Mouse (Mus musculus): ENCODE results near the gene Gm5148.

Gene Gm5148

GRCm38 (mm10) chr3:37724171-37724804 lies at the start of gene Gm5148:
Gene Gm5148, minus strand, starts transcription at chr3:37724490.
- DNase-seq, result peak; percentile 71 to 81

DNA sequence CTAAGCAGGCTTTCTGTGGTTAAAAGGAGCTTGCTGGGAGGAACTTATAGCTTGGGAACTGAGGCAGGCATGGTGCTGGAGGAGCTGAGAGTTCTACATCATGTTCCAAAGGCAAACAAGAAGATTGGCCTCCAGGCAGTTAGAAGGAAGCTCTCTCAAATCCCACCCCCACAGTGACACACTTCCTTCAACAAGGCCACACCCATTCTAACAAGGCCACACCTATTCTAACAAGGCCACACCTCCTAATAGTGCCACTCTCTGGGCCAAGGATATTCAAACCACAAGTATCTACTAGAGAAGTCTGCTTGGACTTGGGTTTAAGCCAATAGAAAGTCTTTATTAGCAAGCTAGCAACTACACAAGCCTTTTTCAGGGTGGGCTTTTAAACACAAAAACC lies 46.7 kb upstream of the Gm5148 start:
- DNase-seq, result no peak

DNA sequence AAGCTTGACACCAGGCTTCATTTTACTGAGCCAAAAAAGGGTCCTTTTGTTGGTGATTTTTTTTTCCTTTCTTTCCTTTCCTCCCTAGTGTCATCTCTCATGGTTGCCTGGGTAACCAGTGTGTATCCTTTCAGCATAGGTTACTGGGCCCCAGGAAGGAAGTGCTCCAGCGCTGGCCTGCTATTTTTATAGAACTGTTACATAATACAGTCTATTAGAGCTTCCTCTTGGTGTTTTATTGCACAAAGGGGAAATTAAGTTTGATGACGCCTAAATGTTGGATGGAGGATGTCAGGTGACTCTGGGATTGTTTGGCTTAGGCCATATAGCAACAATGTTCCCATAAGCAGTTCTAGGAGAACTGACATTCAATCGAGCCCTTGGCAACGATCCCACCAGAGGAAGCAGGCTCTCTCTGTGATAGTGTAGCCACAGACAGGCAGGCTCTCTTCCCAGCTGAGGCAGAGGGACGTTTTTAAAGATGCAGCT lies 45.0 kb upstream of the Gm5148 start:
- no peak for DNase-seq

DNA sequence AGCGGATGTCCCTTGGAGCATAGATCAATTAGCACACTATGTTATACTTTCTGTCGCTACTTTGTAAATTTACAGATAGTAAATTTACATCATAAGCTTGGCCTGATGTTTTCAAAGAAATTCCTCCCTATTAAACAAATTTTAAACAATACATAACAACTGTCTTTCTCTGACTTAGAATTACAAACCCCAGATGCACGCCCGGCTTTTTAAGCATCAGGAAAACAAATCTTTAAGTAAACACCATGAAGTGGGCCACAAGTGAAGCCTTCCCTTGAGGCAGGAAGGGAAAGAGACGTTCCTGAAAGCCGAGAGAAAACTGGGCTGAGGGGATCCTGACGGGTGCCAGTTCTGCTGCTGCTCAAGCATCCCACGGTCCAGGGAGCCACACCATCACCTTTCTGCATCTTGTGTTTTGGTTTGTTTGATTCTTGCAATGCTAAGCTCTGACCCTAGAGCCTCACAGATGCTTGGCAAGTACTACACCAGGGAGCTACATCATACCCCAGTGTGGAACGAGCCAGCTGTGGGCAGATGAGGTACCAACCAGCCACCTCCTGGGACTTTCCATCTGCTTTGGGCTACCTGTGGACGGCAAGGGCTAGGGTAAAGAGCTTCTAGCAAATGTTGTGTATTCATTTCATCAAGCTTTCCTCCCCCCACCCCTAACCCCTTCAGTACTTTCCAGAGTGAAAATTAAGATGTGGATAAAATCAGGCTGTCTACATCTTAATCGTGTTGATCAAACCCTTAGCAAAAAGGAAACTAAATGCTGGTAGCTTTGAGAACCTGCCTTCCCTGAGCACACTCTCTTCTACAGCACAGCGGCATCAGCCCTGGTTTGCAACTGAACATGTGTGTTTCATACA lies 43.1 kb upstream of the Gm5148 start:
- no peak for DNase-seq

DNA sequence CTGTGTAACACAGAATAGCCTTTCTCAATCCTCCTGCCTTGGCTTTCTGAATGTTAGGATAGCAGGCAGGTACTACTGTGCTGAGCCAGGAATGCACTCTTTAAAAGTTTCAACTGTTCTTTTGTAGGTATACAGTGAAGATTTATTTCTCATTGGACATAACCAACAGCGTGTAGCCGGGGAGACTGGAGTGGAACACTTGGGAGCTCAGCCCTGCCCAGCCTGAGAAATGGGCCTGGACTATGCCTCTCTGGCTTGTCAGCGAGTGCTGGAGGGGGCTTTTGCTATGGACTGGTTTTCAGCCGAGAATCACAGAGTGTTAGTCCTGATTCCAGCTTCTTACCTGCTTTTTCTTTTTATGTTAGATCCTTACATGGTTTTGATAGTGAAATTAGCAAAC lies 42.3 kb upstream of the Gm5148 start:
- no peak for DNase-seq

DNA sequence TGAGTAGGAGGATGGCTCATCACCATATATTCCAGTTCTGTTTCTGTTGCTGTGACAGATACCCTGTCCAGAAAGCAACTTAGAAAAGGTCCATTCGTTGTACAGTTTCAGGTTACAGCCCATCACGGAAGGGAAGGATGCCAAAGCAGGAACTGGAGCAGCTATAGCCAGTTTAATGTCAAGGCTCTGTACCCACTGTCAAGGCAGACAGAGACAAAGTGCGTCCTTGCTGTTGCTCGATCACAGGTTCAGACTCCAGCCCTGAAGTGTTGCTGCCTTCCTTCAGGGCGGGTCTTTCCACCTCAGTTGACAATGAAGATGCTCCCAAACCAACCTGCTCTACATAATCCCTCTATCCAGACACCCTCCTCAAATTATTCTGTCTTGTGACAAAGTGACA lies 41.7 kb upstream of the Gm5148 start:
- no peak for DNase-seq

DNA sequence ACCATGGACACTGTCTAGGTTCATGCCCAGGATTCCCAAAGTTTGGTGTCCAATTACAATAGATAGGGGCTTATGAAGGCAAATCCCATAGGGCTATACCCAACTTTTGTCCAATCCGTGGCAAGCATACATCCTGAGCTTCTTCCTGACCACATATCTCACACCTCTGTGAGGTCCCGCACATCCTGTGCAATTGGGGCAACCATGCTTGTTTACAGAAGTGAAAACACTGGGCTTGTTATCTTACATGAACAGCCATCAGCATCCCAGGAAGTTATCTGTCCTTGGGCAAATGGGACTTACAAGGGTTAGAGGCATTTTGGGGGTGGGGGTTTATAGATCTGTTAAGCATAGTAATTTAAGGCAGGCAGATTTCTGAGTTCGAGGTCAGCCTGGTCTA lies 41.0 kb upstream of the Gm5148 start:
- no peak for DNase-seq

GRCm38 (mm10) chr3:37762303-37762702 lies 38.0 kb upstream of the Gm5148 start:
- DNase-seq, result no peak

- DNase-seq, result no peak
Observed at GRCm38 (mm10) chr3:37761741-37762140, 37.5 kb upstream of the Gm5148 start.

DNA sequence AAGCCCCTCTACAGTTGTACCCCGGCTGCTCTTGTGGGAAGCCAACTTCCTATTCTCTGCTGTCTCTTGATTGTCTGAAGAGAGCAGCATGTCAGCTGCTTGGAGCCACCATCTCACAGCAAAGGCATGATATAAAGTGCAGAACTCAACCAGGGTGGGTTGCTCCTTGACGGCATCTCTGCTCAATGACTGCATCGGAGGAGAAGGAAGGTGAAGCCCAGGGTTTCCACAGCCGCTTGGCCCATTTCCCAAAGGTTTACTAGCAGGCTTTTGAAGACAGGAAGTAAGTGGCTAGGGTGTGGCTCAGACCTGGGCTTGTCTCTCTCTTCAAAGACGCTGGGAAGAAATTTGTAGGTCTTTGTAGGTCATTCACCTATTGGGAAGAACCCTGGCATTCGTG lies 36.6 kb upstream of the Gm5148 start:
- DNase-seq, result peak; percentile 53 to 55

- DNase-seq, result no peak
Observed at GRCm38 (mm10) chr3:37758611-37759322, 34.5 kb upstream of the Gm5148 start.

DNA sequence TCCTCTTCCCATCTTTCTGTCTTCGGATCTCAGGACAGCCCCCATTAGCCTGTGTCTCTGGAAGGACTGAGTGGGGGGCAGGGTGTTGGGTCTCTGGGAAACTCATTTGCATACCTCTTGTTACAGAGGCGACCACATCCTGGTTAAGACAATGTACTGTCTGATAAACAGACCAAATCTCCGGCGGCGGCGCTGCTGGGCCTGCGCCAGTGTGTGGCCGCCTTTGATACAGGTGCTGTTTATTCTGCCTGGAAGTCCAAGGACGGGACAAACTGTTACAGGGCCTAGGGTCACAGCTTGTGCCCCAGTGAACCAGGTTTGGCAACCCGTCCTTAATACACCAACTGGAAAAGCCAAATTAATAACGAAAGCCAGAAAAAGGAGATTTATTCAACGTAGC lies 33.8 kb upstream of the Gm5148 start:
- peak; percentile 45 to 57 for DNase-seq

- DNase-seq, result no peak
Observed at GRCm38 (mm10) chr3:37757613-37758012, 33.3 kb upstream of the Gm5148 start.

GRCm38 (mm10) chr3:37756005-37756404 lies 31.7 kb upstream of the Gm5148 start:
- no peak for DNase-seq

DNA sequence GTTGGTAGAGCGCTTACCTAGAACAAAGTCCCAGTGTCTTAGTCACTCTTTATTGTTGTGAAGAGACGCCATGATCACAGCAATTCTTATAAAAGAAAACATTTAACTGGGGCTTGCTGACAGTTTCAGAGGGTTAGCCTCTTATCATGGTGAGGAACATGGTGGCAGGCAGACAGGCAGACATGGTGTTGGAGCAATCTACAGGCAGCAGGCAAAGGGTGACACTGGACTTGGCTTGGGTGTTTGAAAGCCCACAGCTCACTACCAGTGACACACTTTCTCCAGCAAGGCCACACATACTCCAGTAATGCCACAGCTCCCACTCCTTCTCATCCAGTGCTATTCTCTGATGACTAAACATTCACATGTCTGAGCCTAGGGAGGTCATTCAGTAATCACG lies 30.3 kb upstream of the Gm5148 start:
- DNase-seq, result no peak

DNA sequence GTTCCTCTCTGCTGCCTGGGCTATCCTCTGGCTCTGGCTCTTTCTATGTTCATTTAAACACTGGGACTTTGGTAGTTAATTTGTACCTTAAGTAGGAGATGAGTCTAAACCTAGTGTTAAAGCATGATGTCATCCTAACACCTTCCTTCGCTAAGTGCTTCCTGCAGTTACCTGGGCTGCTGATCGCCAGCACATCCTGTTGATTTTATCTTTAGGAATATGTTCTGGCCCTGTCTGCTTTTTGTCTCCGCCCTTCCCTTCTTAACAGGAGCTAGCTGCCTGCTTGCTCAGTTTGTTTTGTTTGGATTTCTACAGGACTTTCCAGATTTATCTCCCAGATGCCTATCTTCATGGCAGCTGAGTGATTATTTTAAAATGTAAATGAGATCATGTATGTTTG lies 28.9 kb upstream of the Gm5148 start:
- DNase-seq, result no peak

DNA sequence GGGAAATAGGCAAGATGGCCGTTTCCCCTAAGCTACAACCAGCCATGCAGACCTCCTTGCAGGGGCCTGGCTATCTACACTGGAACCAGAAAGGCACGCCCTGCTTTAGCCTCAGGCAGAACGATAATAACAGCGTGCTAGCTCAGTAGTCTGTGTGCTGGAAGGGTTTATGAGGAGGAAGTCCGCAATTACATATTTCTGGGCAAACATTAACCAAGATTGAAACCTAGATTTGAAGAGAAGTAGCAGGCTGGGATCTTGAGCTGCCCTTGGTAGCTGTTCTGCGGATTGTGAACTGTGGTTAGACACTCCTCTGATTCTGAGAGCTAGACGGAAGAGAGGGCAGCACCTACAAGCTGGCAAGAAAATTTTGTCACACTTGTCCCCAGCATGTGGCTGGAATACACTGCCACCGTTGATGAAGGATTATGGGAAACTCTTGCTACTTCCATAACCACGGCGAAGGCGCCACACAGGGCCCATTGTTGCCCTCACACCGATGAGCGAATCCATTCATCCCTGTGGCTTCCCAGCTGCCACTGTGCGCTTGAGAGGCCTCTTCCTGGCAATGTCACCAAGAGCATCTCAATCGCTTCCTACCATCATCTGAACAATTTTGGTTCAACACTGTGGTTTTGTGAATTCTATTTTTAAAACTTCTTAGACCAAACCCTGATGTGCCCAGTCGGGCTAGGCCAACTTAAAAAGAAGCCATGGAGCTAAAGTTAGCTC lies 23.9 kb upstream of the Gm5148 start:
- no peak for DNase-seq

DNA sequence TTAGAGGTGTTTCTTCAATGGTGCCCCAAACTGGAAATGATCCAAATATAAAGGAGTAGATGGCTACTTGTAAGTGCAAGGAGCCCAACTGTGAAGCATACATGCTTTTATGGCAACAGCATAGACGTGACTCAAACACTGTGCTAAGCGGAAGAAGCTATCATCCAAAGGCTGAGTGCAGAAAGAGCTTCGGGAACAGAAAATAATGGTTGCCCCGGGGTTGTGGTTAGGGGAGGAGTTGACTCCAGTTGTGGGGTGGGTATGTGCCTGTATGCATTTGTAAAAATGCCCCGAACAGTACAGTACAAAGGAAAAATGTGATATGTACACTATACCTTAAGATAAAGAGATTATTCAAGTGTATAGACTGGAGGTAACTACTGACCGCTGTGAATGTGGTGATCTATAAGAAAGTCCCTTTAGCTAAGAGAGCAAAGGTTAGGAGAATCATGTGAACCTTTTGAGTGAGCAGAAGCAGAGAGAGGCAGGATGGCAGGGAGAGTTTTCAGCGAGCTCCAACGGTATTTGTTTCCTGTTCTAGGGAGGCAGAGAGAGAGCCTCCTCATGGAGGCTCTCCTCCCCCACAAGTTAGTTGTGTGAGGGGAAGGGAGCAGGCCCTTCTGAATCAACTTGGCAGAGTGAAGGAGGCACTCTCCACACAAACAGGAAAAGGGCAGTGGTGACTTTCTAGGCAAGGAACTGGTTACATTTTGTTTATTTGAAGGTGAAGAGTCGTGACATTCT lies 23.1 kb upstream of the Gm5148 start:
- no peak for DNase-seq

DNA sequence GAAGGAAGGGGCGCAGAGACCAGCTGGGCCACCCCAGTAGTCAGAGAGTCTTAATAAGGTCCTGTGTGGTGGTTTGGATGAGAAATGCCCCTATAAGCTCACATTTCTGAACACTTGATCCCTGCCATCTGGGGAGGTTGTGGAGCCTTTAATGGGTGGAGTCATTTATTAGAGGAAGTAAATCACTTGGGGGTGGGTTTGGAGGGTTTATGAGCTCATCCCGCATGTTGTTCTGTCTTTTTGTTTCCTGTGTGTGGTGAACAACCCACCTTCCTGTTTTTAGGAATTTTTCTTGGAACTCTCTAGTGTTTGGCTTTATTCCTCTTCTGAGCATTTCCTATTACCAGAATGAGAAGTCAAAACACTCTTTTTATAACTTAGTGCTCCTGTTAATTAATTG lies 19.8 kb upstream of the Gm5148 start:
- no peak for DNase-seq

GRCm38 (mm10) chr3:37739996-37740395 lies 15.7 kb upstream of the Gm5148 start:
- no peak for DNase-seq

- DNase-seq, result no peak
Observed at GRCm38 (mm10) chr3:37738171-37738950, 14.1 kb upstream of the Gm5148 start.

Measured in thymus, postnatal 36 days (tissue).